Mouse (Mus musculus) layer of hippocampus, postnatal 36 days (tissue): ENCODE results near the gene Gdf5. TPM values are rescaled to one million over a fixed set of nuclear protein-coding genes. Genes with fewer than 3 reads are reported as not detected.
A peak's percentile ranks its signal among the peaks of the same experiment; 100 is the strongest.
"Not testable (repeated sequence)": the region's sequence is repeated elsewhere in the genome, so short reads cannot be mapped to it uniquely, and the experiment has no call there.

Experiments used
- DNase-seq, 2 experiments: peaks; one replicate each; pipeline ENCODE4 v3.0.0; 2022
- total RNA-seq, 2 experiments: library from RNA; stranded (reverse); gene quantifications; 2 replicates each; pipeline ENCODE4 v1.2.3; 2021

The Gdf5 gene
- total RNA-seq, 2 experiments from 2014 or later: not detected

GRCm38 (mm10) chr2:155940681-155941080, 4.5 kb downstream of the Gdf5 start, which contains the start of gene Gm15557:
Gene Gm15557 (plus strand): TSS chr2:155940728.
- DNase-seq: no peak

- no peak for DNase-seq
Observed at GRCm38 (mm10) chr2:155939897-155940529, 5.2 kb downstream of the Gdf5 start.

GRCm38 (mm10) chr2:155929531-155930442, 15.4 kb downstream of the Gdf5 start, which contains the start of gene Uqcc1:
Gene Uqcc1 (minus strand): TSS chr2:155930310.
- peak; percentile 91 for DNase-seq

GRCm38 (mm10) chr2:155928711-155929345, 16.3 kb downstream of the Gdf5 start:
- no peak for DNase-seq

GRCm38 (mm10) chr2:155925213-155925612, 20.0 kb downstream of the Gdf5 start:
- DNase-seq: not testable (repeated sequence)

GRCm38 (mm10) chr2:155923143-155923542, 22.0 kb downstream of the Gdf5 start:
- no peak for DNase-seq

GRCm38 (mm10) chr2:155914684-155915083, 30.5 kb downstream of the Gdf5 start:
- no peak for DNase-seq

GRCm38 (mm10) chr2:155903632-155904008, 41.5 kb downstream of the Gdf5 start:
- DNase-seq: no peak

- no peak for DNase-seq
Observed at GRCm38 (mm10) chr2:155902989-155903631, 42.1 kb downstream of the Gdf5 start.

GRCm38 (mm10) chr2:155895046-155895735, 50.0 kb downstream of the Gdf5 start:
- no peak for DNase-seq

- DNase-seq: no peak
Observed at GRCm38 (mm10) chr2:155894307-155895045, 50.7 kb downstream of the Gdf5 start.

Other genes with a start within 250 kb of the Gdf5 start
- 10 to 100 TPM; 21.7 to 25.0 TPM for gene Edem2, start 215.9 kb downstream of the Gdf5 start, total RNA-seq
- gene Gm17581, start 209.5 kb downstream of the Gdf5 start, total RNA-seq: not detected
- 1 to 10 TPM in 1 of 2 experiments, under 1 TPM in 1; 0.63 to 1.3 TPM for gene Procr, start 194.2 kb downstream of the Gdf5 start, total RNA-seq
- 10 to 100 TPM; 42.0 to 46.5 TPM for gene Mmp24, start 170.0 kb downstream of the Gdf5 start, total RNA-seq
- gene BC029722, start 125.9 kb downstream of the Gdf5 start, total RNA-seq: 10 to 100 TPM; 51.4 to 57.4 TPM
- 10 to 100 TPM; 65.8 to 74.3 TPM for gene Eif6, start 118.4 kb downstream of the Gdf5 start, total RNA-seq
- not detected for gene Fam83c, start 110.5 kb downstream of the Gdf5 start, total RNA-seq
- gene Uqcc1, start 15.1 kb downstream of the Gdf5 start, total RNA-seq: 10 to 100 TPM; 76.9 to 81.8 TPM
- gene Gm15557, start 4.6 kb downstream of the Gdf5 start, total RNA-seq: not detected
- 10 to 100 TPM; 20.1 to 21.5 TPM for gene Cep250, start 11.1 kb upstream of the Gdf5 start, total RNA-seq
- 1 to 10 TPM; 1.6 to 2.0 TPM for gene 6430550D23Rik, start 62.6 kb upstream of the Gdf5 start, total RNA-seq
- gene Ergic3, start 62.7 kb upstream of the Gdf5 start, total RNA-seq: 100 to 1,000 TPM; 181 to 202 TPM
- gene Fer1l4, start 107.6 kb upstream of the Gdf5 start, total RNA-seq: not detected
- 1 to 10 TPM; 3.0 to 3.4 TPM for gene Spag4, start 119.8 kb upstream of the Gdf5 start, total RNA-seq
- gene Cpne1, start 166.6 kb upstream of the Gdf5 start, total RNA-seq: 10 to 100 TPM; 25.0 to 26.6 TPM
- gene Rbm12, start 166.6 kb upstream of the Gdf5 start, total RNA-seq: 10 to 100 TPM; 23.3 to 30.5 TPM
- gene Gm28036, start 181.7 kb upstream of the Gdf5 start, total RNA-seq: 10 to 100 TPM; 23.6 to 23.8 TPM
- gene Romo1, start 198.7 kb upstream of the Gdf5 start, total RNA-seq: 100 to 1,000 TPM; 159 to 179 TPM
- gene Nfs1, start 198.8 kb upstream of the Gdf5 start, total RNA-seq: 10 to 100 TPM; 41.5 to 45.7 TPM
- 100 to 1,000 TPM; 318 to 371 TPM for gene Rbm39, start 234.9 kb upstream of the Gdf5 start, total RNA-seq